Mouse (Mus musculus) megakaryocyte, embryonic 14.5 days (primary cell): ENCODE measurements around the gene Hist1h2bk. TPM values are rescaled to one million over a fixed set of nuclear protein-coding genes. Genes with fewer than 3 reads are reported as not detected.

Experiments
- H3K27me3 ChIP-seq: replicated peaks from 2 replicates; pipeline ENCODE3; 2012; ENCODE audit warnings: inconsistent platforms
- H3K36me3 ChIP-seq: replicated peaks from 2 replicates; pipeline ENCODE3; 2012; ENCODE audit warnings: low read length, inconsistent platforms, mixed read lengths
- H3K4me1 ChIP-seq: 2 replicates; pipeline ENCODE4 v1.6.1; 2012; ENCODE audit warnings: inconsistent platforms
- H3K4me3 ChIP-seq: replicated peaks from 2 replicates; pipeline ENCODE3; 2012; ENCODE audit warnings: moderate library complexity, mild to moderate bottlenecking, inconsistent platforms
- H3K9me3 ChIP-seq: 2 replicates; pipeline ENCODE4 v1.6.1; 2012; ENCODE audit warnings: inconsistent platforms
- FLI1 ChIP-seq: IDR thresholded peaks from 2 replicates; pipeline ENCODE4 v1.6.1; 2012; ENCODE audit warnings: low read length, inconsistent platforms, mixed read lengths
- GATA1 ChIP-seq: IDR thresholded peaks from 3 replicates; pipeline ENCODE4 v1.6.1; 2012; ENCODE audit warnings: mixed read lengths, low read length, inconsistent platforms, borderline replicate concordance
- polyA plus RNA-seq: library from polyadenylated mRNA; stranded (reverse); fragments of >175 nt; gene quantifications from 2 replicates; pipeline ENCODE4 v1.2.3, GENCODE M21; 2012; ENCODE audit warnings: low replicate concordance; ENCODE audit not compliant: insufficient read depth

The Hist1h2bk gene
- polyA plus RNA-seq, 1 experiment = 7.0 TPM

GRCm38 (mm10) chr13:22009642-22010041 lies 26.0 kb upstream of the Hist1h2bk start, which contains the start of gene Prss16:
Prss16 (minus strand) TSS chr13:22009742.
- TF ChIP-seq FLI1 (no peak), GATA1 (no peak)
- Histone ChIP-seq H3K27me3 (peaks cover 92% of the 10 kb centered on the region), H3K4me1 (peaks cover 52% of the 10 kb centered on the region), H3K4me3 (no peak within 1 kb of the TSS), H3K9me3 (no peaks in the 10 kb centered on the region), H3K36me3 (no peaks in the 10 kb centered on the region)

GRCm38 (mm10) chr13:22013716-22014115 lies 22.0 kb upstream of the Hist1h2bk start:
- peak overlapping the region; percentile 76 for H3K4me3 ChIP-seq
- H3K36me3 ChIP-seq = no peaks in the 10 kb centered on the region
- TF ChIP-seq FLI1 = no peak
- TF ChIP-seq GATA1 = no peak
- H3K9me3 ChIP-seq = no peaks in the 10 kb centered on the region
- H3K27me3 ChIP-seq = peaks cover 58% of the 10 kb centered on the region
- peaks cover 45% of the 10 kb centered on the region for H3K4me1 ChIP-seq

GRCm38 (mm10) chr13:22014411-22014845 lies 21.2 kb upstream of the Hist1h2bk start:
- no peaks in the 10 kb centered on the region for H3K9me3 ChIP-seq
- TF ChIP-seq FLI1 (no peak), GATA1 (no peak)
- H3K4me3 ChIP-seq = peak overlapping the region; percentile 87
- no peaks in the 10 kb centered on the region for H3K36me3 ChIP-seq
- H3K27me3 ChIP-seq = peaks cover 51% of the 10 kb centered on the region
- H3K4me1 ChIP-seq = peaks cover 41% of the 10 kb centered on the region

- Histone ChIP-seq H3K9me3 (no peaks in the 10 kb centered on the region), H3K4me1 (peaks cover 39% of the 10 kb centered on the region), H3K36me3 (no peaks in the 10 kb centered on the region), H3K27me3 (peaks cover 40% of the 10 kb centered on the region), H3K4me3 (peak overlapping the region; percentile 86)
- no peak for TF ChIP-seq GATA1
- no peak for TF ChIP-seq FLI1
Observed at GRCm38 (mm10) chr13:22015479-22016450, 19.9 kb upstream of the Hist1h2bk start.

- Histone ChIP-seq H3K4me1 (peaks cover 29% of the 10 kb centered on the region), H3K27me3 (peaks cover 5% of the 10 kb centered on the region), H3K9me3 (no peaks in the 10 kb centered on the region), H3K4me3 (peak overlapping the region; percentile 94), H3K36me3 (no peaks in the 10 kb centered on the region)
- no peak for TF ChIP-seq FLI1
- no peak for TF ChIP-seq GATA1
Observed at GRCm38 (mm10) chr13:22019934-22020835, 15.5 kb upstream of the Hist1h2bk start.

- peaks cover 28% of the 10 kb centered on the region for H3K4me1 ChIP-seq
- H3K9me3 ChIP-seq = no peaks in the 10 kb centered on the region
- H3K27me3 ChIP-seq = peaks cover 2% of the 10 kb centered on the region
- H3K36me3 ChIP-seq = no peaks in the 10 kb centered on the region
- peak overlapping the region; percentile 94 for H3K4me3 ChIP-seq
- TF ChIP-seq FLI1 (no peak), GATA1 (no peak)
Observed at GRCm38 (mm10) chr13:22020901-22021339, 14.8 kb upstream of the Hist1h2bk start.

GRCm38 (mm10) chr13:22021581-22021980 lies 14.1 kb upstream of the Hist1h2bk start:
- no peak for TF ChIP-seq GATA1
- no peak for TF ChIP-seq FLI1
- Histone ChIP-seq H3K27me3 (peaks cover 2% of the 10 kb centered on the region), H3K4me3 (peak overlapping the region; percentile 94), H3K4me1 (peaks cover 25% of the 10 kb centered on the region), H3K9me3 (no peaks in the 10 kb centered on the region), H3K36me3 (no peaks in the 10 kb centered on the region)

- TF ChIP-seq GATA1 (no peak), FLI1 (no peak)
- peaks cover 25% of the 10 kb centered on the region for H3K4me1 ChIP-seq
- H3K9me3 ChIP-seq = no peaks in the 10 kb centered on the region
- peak overlapping the region; percentile 94 for H3K4me3 ChIP-seq
- H3K27me3 ChIP-seq = peaks cover 2% of the 10 kb centered on the region
- no peaks in the 10 kb centered on the region for H3K36me3 ChIP-seq
Observed at GRCm38 (mm10) chr13:22022241-22022640, 13.4 kb upstream of the Hist1h2bk start.

- peaks cover 39% of the 10 kb centered on the region for H3K4me1 ChIP-seq
- H3K36me3 ChIP-seq = no peaks in the 10 kb centered on the region
- H3K27me3 ChIP-seq = no peaks in the 10 kb centered on the region
- TF ChIP-seq GATA1 (no peak), FLI1 (no peak)
- peak overlapping the region; percentile 92 for H3K4me3 ChIP-seq
- no peaks in the 10 kb centered on the region for H3K9me3 ChIP-seq
Observed at GRCm38 (mm10) chr13:22026058-22027031, 9.3 kb upstream of the Hist1h2bk start.
